Mouse (Mus musculus): ENCODE data around the gene Cacnb4.

The Cacnb4 gene

DNA sequence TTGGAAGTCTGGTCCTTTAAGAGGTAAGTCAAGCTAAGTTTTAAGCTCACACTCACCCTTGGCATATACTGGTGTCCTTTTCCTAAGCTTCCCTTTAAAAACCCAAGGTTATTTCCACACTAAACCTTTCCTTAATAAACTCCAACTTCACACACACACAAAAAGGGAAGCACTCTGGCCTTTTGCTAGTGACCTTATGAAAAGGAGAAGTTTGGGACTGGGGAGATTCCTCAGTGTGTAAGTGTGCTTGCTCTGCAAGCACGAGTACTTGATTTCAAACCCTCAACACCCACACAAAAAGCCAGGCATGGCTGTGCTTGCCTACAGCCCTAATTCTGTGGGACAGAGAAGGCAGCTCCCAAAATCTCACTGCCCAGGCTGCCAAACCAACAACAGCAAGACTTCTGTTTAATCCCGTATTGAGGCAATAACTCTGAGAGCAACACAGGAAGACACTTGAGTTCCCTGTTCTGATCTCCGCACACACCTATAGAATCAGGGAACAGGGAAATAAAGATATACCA, 163.7 kb downstream of the Cacnb4 start:
- DNase-seq: no peak

- no peak for DNase-seq
Measured at GRCm38 (mm10) chr2:52512206-52512605, 164.4 kb downstream of the Cacnb4 start.

- DNase-seq: no peak
Measured at GRCm38 (mm10) chr2:52511799-52512198, 164.8 kb downstream of the Cacnb4 start.

GRCm38 (mm10) chr2:52509779-52510500, 166.7 kb downstream of the Cacnb4 start:
- DNase-seq: no peak

- DNase-seq: no peak
Measured at GRCm38 (mm10) chr2:52505164-52505563, 171.5 kb downstream of the Cacnb4 start.

- no peak for DNase-seq
Measured at GRCm38 (mm10) chr2:52504762-52505161, 171.9 kb downstream of the Cacnb4 start.

DNA sequence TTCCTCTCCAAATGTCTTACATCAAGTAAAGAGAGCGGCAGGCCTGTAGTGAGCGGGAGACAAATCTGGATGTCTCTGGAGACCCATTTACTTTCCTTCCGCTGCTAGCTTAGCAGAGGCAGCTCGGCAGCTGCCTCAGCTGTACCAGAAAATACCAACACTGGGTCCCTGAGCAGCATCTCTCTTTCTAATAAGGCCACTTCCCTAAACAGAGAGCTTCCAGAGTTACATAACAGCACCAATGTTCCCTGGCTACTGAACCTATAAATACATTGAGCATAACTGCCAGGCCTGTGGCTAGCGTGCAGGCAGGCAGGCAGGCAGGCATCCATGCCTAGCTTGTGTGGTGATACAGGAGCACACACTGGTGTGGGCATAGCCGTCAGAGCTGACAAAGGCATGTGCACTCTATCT, 176.8 kb downstream of the Cacnb4 start:
- DNase-seq: peak; percentile 53

GRCm38 (mm10) chr2:52499101-52499537, 177.5 kb downstream of the Cacnb4 start:
- DNase-seq: no peak

DNA sequence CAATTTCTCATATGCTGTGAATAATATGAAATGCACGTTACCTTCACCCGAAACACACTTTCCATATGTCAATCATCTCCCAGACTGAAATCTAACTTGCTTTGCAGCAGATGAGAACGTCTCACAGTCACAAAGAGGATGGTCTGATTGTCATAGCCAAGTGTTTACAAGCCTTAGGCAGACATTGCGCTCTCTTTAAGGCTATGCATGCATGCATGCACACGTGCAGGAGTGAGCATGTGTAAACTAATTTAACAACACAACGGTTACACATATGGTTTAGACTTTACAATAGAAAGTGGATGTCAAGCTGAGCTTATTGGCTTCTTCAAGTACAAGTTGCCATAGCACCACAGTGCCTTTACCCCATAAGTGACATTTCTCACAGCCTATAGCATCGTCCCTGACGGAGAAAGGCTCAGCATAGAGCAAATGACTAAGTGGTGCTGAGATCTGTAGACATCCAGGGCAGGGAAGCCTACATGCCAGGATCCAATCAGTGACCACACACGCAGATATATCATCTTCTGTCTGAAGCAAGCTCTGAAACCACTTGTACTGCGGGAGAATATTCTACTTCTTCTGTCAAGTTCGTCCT, 181.4 kb downstream of the Cacnb4 start:
- no peak for DNase-seq

DNA sequence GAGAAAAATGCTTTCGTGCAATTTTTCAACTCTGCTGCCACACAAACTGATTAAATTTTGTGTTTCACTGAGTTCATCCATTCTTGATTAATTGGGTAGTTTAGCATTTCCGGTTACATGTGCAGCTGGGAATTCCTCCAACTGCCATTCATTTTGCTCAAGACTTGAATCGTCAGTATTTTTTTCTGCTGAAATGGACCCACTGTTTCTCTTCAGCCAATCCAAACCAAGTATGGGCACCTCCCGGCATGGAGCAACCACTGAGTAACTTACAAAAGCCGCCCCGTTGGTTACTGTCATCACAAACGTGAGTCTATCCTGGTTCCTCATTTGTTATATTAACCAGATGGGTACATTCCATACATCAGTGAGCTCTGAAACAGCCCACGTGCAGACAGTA, 182.4 kb downstream of the Cacnb4 start:
- DNase-seq: no peak

DNA sequence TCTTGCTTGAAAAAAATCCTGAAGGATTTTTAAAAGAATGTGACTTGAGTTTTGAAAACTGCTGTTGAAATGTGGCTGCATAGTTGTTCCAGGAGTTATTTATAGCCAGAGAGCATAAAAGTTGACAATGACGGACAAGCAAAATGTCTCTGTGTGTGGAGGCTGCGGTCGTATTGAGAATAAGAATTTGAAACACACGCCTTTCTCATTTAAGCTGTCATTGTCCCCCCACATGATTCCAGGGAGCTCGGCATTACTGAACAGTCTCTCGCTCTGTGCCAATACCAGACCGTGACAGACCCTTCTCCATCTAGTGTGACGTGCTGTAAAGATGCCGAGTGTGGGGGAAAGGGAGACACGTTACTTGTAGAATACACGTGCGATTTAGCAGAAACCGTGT, 183.8 kb downstream of the Cacnb4 start:
- no peak for DNase-seq

- no peak for DNase-seq
Measured at GRCm38 (mm10) chr2:52489840-52490239, 186.8 kb downstream of the Cacnb4 start.

GRCm38 (mm10) chr2:52483496-52483895, 193.1 kb downstream of the Cacnb4 start:
- DNase-seq: no peak

GRCm38 (mm10) chr2:52480476-52480875, 196.2 kb downstream of the Cacnb4 start:
- DNase-seq: no peak

DNA sequence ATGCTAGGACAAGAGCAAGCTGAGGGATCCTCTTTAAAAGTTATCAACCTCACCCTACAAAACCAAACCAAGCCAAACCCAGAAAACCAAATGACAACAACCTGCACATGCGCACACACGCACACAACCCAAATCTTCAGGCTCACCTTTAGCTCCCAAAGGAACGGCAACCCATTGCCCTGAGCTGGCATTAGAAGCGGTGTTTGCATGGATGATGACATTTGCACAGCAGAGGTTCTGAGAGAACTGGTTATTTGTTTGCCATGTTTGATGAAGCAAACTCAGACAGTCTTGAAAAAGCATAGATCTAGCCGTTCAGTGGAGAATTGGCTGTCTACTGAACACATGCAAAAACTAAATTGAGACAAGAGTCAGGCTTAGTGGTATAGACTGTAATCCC, 198.1 kb downstream of the Cacnb4 start:
- DNase-seq: no peak

DNA sequence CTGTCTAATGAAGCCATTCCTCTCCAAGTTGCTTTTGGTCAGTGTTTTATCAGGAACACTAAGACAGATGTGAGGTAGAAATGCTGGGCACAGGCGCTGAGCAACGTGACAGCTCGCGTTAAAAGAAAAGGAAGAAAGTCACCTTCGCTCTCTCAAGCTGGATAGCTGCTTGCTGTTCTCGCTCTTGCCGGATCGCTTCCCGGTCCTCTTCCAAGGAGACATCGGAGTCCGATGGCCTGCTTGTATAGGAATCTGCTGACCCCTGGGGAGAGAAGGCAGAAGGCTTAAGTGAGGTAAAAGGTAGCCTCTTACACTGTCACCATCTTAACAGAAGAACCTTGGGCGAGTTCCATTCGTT, 199.1 kb downstream of the Cacnb4 start:
- DNase-seq: no peak

GRCm38 (mm10) chr2:52476801-52477549, 199.7 kb downstream of the Cacnb4 start:
- no peak for DNase-seq

DNA sequence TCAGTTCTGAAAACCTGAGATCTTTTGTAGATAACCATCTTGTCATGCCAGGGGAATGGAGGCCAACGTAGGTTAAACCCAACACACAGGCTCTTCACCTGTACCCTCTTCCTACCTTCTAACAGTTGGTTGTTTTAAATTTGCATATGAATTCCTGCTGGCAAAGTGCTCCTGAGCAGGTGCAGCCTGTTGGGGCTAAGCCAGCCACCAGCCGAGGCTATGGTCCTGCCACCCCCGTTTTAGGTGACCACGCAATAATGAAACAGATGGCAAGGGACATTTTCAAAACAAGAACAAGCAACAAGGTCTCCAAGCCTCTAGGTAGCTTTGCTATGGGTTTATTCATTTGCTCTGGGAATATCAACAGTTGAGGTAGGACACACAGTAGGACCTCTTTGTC, 200.8 kb downstream of the Cacnb4 start:
- DNase-seq: peak; percentile 90

DNA sequence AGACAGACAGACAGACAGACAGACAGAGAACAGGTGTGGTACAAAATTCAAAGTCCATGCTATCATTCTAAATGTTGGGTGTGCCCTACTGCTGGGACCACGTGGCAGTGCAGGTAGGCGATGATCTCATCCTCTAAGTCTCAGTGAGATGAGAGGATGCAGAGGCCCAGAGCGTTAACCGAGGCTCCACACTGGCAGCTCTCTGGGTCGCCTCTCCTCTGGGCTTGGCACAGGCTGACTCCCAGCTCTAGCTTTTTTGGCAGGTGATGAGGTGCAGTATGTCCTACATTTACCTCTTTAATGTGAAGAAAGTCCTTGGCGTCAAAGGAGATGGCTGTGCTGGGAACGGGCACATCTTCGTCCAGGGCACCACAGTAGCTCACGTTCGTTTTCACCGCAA, 202.1 kb downstream of the Cacnb4 start:
- DNase-seq: peak; percentile 57

- DNase-seq: peak; percentile 19
Measured at GRCm38 (mm10) chr2:52471545-52472291, 204.9 kb downstream of the Cacnb4 start.

DNA sequence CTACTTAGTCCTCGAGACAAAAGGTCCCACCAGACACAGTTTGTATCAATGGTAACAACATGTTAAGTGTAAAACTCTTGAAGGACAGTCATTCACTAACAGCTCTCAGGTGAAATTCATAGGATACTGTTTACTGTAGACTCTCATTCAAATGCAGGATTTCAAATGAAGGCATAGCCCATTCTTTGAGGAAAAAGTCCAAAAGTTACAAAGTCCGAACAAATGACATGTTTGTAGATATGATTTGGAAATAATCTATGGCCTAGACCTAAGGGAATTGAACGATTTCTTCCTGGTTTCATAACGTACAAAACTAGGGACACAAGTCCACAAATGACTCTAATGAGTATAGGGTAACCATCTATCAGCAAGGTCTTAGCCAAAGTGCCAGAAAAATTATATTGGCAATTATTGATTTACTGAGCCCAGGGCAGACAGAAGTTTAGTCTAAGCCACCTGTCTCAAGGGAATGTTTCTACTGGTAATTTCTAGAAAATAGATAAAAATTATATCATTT, 206.5 kb downstream of the Cacnb4 start:
- no peak for DNase-seq

DNA sequence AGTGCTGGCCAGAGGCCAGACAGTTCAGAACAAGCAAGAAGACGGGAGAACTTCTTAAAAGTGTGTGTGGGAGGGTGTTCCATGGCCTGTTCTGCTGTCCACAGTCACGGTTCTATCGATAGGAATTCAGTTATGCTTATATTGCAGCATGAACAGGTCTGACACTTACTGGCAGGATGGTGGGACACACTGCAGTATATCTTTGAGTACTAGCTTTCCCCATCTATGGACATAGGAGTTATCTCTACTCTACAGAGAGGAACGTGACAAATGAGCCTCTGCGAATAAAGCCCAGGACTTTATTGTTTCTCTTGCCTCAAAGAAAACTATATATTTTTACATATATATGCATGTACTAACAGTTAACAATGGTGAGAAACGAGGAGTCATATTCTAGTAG, 209.0 kb downstream of the Cacnb4 start:
- no peak for DNase-seq

Data from cerebellum, adult 11 months (tissue).